Mouse (Mus musculus) brain, adult 2 months (tissue): ENCODE measurements around the gene Zmynd8.

Source experiments
- DNase-seq: peaks from one replicate; pipeline ENCODE4 v3.0.0; 2011; ENCODE audit warnings: low read depth, low spot score

Gene Zmynd8

GRCm38 (mm10) chr2:165860447-165860846, 38.4 kb downstream of the Zmynd8 start:
- no peak for DNase-seq

GRCm38 (mm10) chr2:165858453-165859384, 40.1 kb downstream of the Zmynd8 start:
- peak; percentile 59 for DNase-seq

- peak; percentile 68 for DNase-seq
These were observed 40.9 kb downstream of the Zmynd8 start for GRCm38 (mm10) chr2:165857841-165858426.

GRCm38 (mm10) chr2:165857395-165857831, 41.4 kb downstream of the Zmynd8 start:
- peak; percentile 51 for DNase-seq

DNA sequence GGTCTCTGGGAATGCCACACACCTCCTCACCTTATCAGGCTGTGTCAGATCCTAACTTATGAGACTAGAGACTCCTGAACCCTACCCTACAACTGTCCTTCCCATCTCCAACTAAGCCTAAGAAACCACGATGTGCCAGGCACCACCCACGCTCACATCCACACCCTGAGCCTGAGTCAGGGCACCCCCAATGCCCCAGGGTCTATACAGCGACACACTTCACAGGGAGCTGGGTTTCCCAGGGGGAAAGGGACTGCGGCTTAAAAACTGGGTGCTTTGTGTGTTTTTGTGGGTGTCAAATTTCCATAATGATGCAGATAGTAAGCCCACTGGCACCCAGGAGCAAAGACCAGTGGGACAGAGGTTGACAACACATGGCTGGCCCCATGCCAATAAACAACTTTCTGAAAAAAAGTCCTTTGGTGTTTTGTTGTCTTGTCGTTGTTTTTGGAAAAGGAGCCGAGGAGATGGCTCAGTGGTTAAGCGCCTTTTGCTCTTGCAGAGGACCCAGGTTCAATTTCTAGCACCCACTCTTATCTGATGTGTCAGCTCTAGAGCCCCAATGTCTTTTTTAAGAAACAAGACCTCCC, 42.1 kb downstream of the Zmynd8 start:
- DNase-seq: no peak

GRCm38 (mm10) chr2:165855641-165856301, 43.0 kb downstream of the Zmynd8 start:
- peak; percentile 95 for DNase-seq

- peak; percentile 88 for DNase-seq
These were observed 44.4 kb downstream of the Zmynd8 start for GRCm38 (mm10) chr2:165854207-165854968.

- no peak for DNase-seq
These were observed 45.8 kb downstream of the Zmynd8 start for GRCm38 (mm10) chr2:165852896-165853633.

GRCm38 (mm10) chr2:165852453-165852852, 46.4 kb downstream of the Zmynd8 start:
- peak; percentile 61 for DNase-seq

DNA sequence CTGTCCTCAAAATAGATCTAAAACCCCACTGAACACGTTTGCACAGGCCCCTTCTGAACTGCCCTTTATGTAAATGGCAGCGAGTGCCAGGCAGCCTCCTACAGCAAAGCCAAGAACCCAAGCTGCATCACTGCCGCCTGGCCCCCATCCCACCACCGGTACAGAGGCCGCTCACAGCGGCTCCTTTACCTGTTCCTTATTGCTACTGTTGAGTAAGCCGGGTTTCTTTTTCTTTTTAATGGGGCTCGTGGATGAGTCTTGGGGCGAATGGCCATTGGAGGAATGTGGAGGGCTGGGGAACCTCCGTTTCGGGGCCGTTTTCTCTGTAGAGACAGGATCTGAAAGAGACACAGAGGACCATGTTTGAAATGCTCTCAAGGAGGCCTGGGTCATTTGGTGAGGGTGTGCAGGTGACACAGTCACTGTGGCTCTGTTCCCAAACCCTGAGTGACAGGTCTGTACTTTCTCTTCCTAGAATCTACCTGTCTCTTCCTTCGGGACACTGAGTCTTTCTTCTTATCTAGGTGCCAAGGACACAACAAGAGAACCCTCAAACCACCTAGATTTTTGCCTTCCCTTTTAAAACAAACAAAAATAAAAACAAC, 46.9 kb downstream of the Zmynd8 start:
- peak; percentile 76 for DNase-seq

GRCm38 (mm10) chr2:165850826-165851225, 48.0 kb downstream of the Zmynd8 start:
- no peak for DNase-seq

GRCm38 (mm10) chr2:165849129-165849528, 49.7 kb downstream of the Zmynd8 start:
- DNase-seq: peak; percentile 91

DNA sequence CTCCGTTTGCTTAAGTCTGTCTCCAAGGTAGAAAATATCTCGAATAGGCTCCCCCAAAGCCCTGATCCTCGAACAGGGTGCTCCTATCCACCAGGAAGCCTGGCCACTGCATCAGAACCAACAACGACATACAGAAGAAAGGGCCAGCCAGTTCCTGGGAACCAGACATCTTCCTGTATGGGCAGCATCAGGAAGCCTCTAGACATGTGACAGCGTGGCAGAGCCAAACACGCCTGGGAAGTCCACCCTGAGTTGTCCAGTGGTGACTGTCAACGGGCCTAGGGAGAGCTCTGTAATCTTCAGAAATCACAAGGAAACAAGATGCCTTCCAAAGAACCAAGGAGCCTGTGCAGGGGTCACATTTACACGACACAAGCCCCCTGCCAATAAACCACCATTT, 52.0 kb downstream of the Zmynd8 start:
- DNase-seq: no peak

- DNase-seq: peak; percentile 75
These were observed 53.3 kb downstream of the Zmynd8 start for GRCm38 (mm10) chr2:165845490-165845889.

GRCm38 (mm10) chr2:165843350-165843749, 55.5 kb downstream of the Zmynd8 start:
- DNase-seq: no peak

- peak; percentile 83 for DNase-seq
These were observed 56.6 kb downstream of the Zmynd8 start for GRCm38 (mm10) chr2:165842241-165842640.

- DNase-seq: peak; percentile 9
These were observed 57.0 kb downstream of the Zmynd8 start for GRCm38 (mm10) chr2:165841805-165842204.

- DNase-seq: peak; percentile 69
These were observed 58.0 kb downstream of the Zmynd8 start for GRCm38 (mm10) chr2:165840852-165841251.

DNA sequence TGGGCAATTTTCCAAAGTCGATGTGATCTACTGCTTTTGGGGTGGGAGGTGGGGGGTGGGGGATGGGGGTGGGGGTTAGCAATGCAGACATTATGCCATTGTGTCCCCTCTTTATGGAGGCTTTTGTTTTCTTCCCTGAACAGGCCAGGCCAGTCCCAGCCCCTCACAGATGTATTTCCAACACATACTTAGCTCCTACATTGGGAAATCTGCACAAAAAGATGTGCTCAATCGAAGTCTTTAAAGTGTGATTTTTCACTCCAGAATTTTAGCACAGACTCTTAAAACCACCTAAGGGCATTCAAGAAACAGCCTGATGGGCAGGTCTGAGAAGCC, 59.5 kb downstream of the Zmynd8 start:
- no peak for DNase-seq
